Comparison of ENCODE assay signal across 15 mouse cellular contexts in the genomic region with DNA sequence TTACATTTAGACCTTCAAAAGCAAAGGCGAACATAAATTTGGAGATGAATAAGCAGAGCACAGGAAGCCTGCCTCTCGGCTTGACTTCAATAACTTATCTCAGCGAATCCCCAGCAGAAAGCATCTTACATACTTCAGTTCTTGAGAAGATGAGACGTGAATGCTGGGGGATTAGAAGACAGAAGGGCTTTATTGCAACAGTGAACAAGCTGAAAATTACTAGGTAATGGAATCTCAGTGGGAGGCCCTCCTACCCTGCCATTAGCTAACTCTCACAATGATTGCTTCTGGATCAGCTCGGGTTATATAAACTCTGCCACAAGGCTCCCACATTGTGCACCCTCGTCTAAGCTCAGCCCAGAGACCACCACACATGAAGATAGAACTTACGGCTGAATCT.
"Had no signal": no experiment of that assay in that cellular context is flagged by ENCODE, and none has a peak within 500 bp of the region (broad histone marks: within the 10 kb centered on the region; RNA-seq: fewer than 3 reads in every experiment).

No protein-coding gene starts in this region.

- H3K27me3 ChIP-seq: intestine, embryonic 15.5 days; limb, embryonic 15.5 days; liver, embryonic 12.5 days; megakaryocyte, embryonic 14.5 days; stomach, embryonic 15.5 days had no signal

- DNase-seq: kidney, adult 18-20 months; kidney, postnatal 10 days; kidney, postnatal 4 days; lung, embryonic 14.5 days; lung, postnatal 10 days; thymus, adult 2 months; thymus, postnatal 25 days had no signal

- H3K9ac ChIP-seq: intestine, embryonic 15.5 days; limb, embryonic 15.5 days; liver, embryonic 12.5 days; lung, embryonic 14.5 days; stomach, embryonic 15.5 days had no signal

- ATAC-seq: intestine, embryonic 15.5 days; liver, embryonic 12.5 days; midbrain, embryonic 16.5 days had no signal

- H3K4me3 ChIP-seq: intestine, embryonic 15.5 days; left cerebral cortex, adult 2 months; limb, embryonic 15.5 days; liver, embryonic 12.5 days; megakaryocyte, embryonic 14.5 days; stomach, embryonic 15.5 days had no signal

- H3K36me3 ChIP-seq: intestine, embryonic 15.5 days; limb, embryonic 15.5 days; liver, embryonic 12.5 days; stomach, embryonic 15.5 days had no signal

- H3K4me2 ChIP-seq: intestine, embryonic 15.5 days; limb, embryonic 15.5 days; liver, embryonic 12.5 days; lung, embryonic 14.5 days; stomach, embryonic 15.5 days had no signal

- H3K9me3 ChIP-seq: intestine, embryonic 15.5 days; limb, embryonic 15.5 days; liver, embryonic 12.5 days; stomach, embryonic 15.5 days had no signal

- H3K27ac ChIP-seq: intestine, embryonic 15.5 days; left cerebral cortex, adult 2 months; limb, embryonic 15.5 days; liver, embryonic 12.5 days; macrophage; stomach, embryonic 15.5 days had no signal

- H3K4me1 ChIP-seq: intestine, embryonic 15.5 days; limb, embryonic 15.5 days; liver, embryonic 12.5 days; megakaryocyte, embryonic 14.5 days; stomach, embryonic 15.5 days had no signal
